Mouse (Mus musculus): ENCODE measurements around the gene Lgals3bp. TPM values are rescaled to one million over a fixed set of nuclear protein-coding genes. Genes with fewer than 3 reads are reported as not detected.

The Lgals3bp gene
- total RNA-seq, 1 experiment = 1.5 TPM

DNA sequence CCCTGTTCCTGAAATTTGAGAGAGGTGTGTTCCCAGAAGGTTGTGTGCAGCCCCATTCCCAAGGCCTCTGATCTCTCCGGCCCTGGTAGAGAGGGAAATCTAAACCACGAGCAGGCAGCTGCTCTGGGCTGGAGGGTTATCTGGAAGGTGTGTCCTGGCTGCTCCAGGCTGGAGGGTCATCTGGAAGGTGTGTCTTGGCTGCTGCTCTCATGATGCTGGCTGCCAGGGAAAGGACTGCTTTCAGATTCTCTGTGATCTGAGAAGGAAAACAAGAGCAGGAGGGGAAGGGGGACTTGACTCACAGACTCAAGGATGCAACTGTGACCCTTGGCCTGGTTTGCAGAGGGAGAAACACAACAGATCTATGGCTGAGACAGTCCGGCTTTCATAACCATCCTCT, 35.8 kb downstream of the Lgals3bp start:
- in situ Hi-C loops (cut with MboI; ENCODE audit: low sequenced_read_pairs in 2 of 2, unreplicated experiment in 2 of 2) = no loop called here
- Histone ChIP-seq H3K9me3 (ENCODE audit: control insufficient read depth, insufficient read depth, low read depth, low read length) (no peaks in the 10 kb centered on the region), H3K4me1 (ENCODE audit: control insufficient read depth in 2 of 2, insufficient read depth in 2 of 2, low read length in 2 of 2, poor library complexity in 1 of 2) (peaks cover 1 to 6% of the 10 kb centered on the region in 2 experiments; a peak in 1 of 4 replicates), H3K36me3 (ENCODE audit: control insufficient read depth, insufficient read depth, low read length, poor library complexity, severe bottlenecking) (no peaks in the 10 kb centered on the region), H3K27ac (ENCODE audit: insufficient read depth, low read depth, low read length, poor library complexity, severe bottlenecking) (no peak overlapping the region), H3K9ac (ENCODE audit: insufficient read depth, low read depth, low read length, poor library complexity, severe bottlenecking) (no peak overlapping the region), H3K4me3 (ENCODE audit: insufficient read depth in 1 of 2, low read depth in 1 of 2, low read length in 2 of 2, poor library complexity in 1 of 2, severe bottlenecking in 1 of 2) (no peak overlapping the region)
- no peak for DNase-seq (ENCODE audit: low read depth, low spot score)
- no peak for TF ChIP-seq CHD2 (IDR thresholded peaks at IDR 0.05; ENCODE audit: low read depth, low read length)
- no peak for TF ChIP-seq ZNF384 (IDR thresholded peaks at IDR 0.05; ENCODE audit: low read depth, low read length)
- no peak for TF ChIP-seq MAFK (IDR thresholded peaks at IDR 0.05; ENCODE audit: insufficient read depth, low read depth, low read length)
- no peak for TF ChIP-seq ZC3H11A (IDR thresholded peaks at IDR 0.05; ENCODE audit: borderline replicate concordance, low read depth, low read length)
- TF ChIP-seq HCFC1 (IDR thresholded peaks at IDR 0.05; ENCODE audit: borderline replicate concordance, insufficient read depth, low read length) = no peak

DNA sequence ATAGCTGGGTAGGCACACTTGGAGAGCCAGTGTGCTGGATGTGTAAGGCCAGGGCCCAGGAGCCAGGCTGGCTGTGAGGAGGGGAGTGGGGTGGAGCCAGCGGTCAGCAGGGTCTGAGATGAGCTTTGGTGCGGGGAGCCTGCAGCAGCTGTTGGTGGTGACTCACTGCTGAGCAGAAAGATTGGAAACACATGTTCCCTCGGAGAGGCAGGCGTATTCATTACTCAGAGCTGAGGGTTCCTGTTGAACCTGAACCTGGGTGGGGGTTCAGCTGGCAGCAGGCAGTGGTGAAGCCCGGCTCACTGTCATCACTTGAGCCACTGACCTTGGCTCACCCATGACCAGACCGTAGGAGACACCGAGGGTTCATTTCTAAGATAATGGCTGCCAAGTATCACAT, 36.7 kb downstream of the Lgals3bp start:
- no peak overlapping the region for H3K27ac ChIP-seq (ENCODE audit: insufficient read depth, low read depth, low read length, poor library complexity, severe bottlenecking)
- peaks cover 1 to 15% of the 10 kb centered on the region in 2 experiments; a peak in 1 of 4 replicates for H3K4me1 ChIP-seq (ENCODE audit: control insufficient read depth in 2 of 2, insufficient read depth in 2 of 2, low read length in 2 of 2, poor library complexity in 1 of 2)
- no peaks in the 10 kb centered on the region for H3K36me3 ChIP-seq (ENCODE audit: control insufficient read depth, insufficient read depth, low read length, poor library complexity, severe bottlenecking)
- in situ Hi-C loops (cut with MboI; ENCODE audit: low sequenced_read_pairs in 2 of 2, unreplicated experiment in 2 of 2) = no loop called here
- H3K4me3 ChIP-seq (ENCODE audit: insufficient read depth in 1 of 2, low read depth in 1 of 2, low read length in 2 of 2, poor library complexity in 1 of 2, severe bottlenecking in 1 of 2) = no peak overlapping the region
- TF ChIP-seq MAFK (IDR thresholded peaks at IDR 0.05; ENCODE audit: insufficient read depth, low read depth, low read length) = no peak
- no peak for TF ChIP-seq ZC3H11A (IDR thresholded peaks at IDR 0.05; ENCODE audit: borderline replicate concordance, low read depth, low read length)
- no peak for TF ChIP-seq ZNF384 (IDR thresholded peaks at IDR 0.05; ENCODE audit: low read depth, low read length)
- TF ChIP-seq CHD2 (IDR thresholded peaks at IDR 0.05; ENCODE audit: low read depth, low read length) = no peak
- no peaks in the 10 kb centered on the region for H3K9me3 ChIP-seq (ENCODE audit: control insufficient read depth, insufficient read depth, low read depth, low read length)
- H3K9ac ChIP-seq (ENCODE audit: insufficient read depth, low read depth, low read length, poor library complexity, severe bottlenecking) = no peak overlapping the region
- no peak for DNase-seq (ENCODE audit: low read depth, low spot score)

DNA sequence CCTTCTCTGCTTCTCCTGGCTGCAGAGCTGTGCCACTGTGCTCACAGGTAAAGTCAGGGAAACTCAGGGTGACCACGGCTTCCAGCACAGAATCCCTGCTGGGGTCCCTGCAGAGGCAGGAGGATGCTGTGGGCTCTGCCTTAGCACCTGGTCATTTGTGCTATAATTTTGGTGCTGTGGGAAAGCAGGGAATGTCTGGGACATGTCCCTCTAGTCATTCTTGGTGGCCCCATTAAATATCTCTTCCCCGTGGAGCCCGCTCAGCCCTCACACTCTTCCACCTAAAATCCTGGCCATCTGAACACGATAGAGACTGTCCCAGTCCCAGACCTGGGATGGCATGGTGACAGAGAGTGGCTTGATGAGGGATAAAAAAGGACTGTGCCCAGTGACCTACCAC, 37.9 kb downstream of the Lgals3bp start:
- in situ Hi-C loops (cut with MboI; ENCODE audit: low sequenced_read_pairs in 2 of 2, unreplicated experiment in 2 of 2) = no loop called here
- Histone ChIP-seq H3K9me3 (ENCODE audit: control insufficient read depth, insufficient read depth, low read depth, low read length) (no peaks in the 10 kb centered on the region), H3K4me1 (ENCODE audit: control insufficient read depth in 2 of 2, insufficient read depth in 2 of 2, low read length in 2 of 2, poor library complexity in 1 of 2) (peaks cover 1 to 15% of the 10 kb centered on the region in 2 experiments; a peak in 1 of 4 replicates), H3K4me3 (ENCODE audit: insufficient read depth in 1 of 2, low read depth in 1 of 2, low read length in 2 of 2, poor library complexity in 1 of 2, severe bottlenecking in 1 of 2) (no peak overlapping the region), H3K36me3 (ENCODE audit: control insufficient read depth, insufficient read depth, low read length, poor library complexity, severe bottlenecking) (no peaks in the 10 kb centered on the region), H3K9ac (ENCODE audit: insufficient read depth, low read depth, low read length, poor library complexity, severe bottlenecking) (no peak overlapping the region), H3K27ac (ENCODE audit: insufficient read depth, low read depth, low read length, poor library complexity, severe bottlenecking) (no peak overlapping the region)
- no peak for TF ChIP-seq MAFK (IDR thresholded peaks at IDR 0.05; ENCODE audit: insufficient read depth, low read depth, low read length)
- TF ChIP-seq ZC3H11A (IDR thresholded peaks at IDR 0.05; ENCODE audit: borderline replicate concordance, low read depth, low read length) = no peak
- TF ChIP-seq ZNF384 (IDR thresholded peaks at IDR 0.05; ENCODE audit: low read depth, low read length) = no peak
- no peak for TF ChIP-seq HCFC1 (IDR thresholded peaks at IDR 0.05; ENCODE audit: borderline replicate concordance, insufficient read depth, low read length)
- no peak for TF ChIP-seq CHD2 (IDR thresholded peaks at IDR 0.05; ENCODE audit: low read depth, low read length)
- DNase-seq (ENCODE audit: low read depth, low spot score) = no peak

DNA sequence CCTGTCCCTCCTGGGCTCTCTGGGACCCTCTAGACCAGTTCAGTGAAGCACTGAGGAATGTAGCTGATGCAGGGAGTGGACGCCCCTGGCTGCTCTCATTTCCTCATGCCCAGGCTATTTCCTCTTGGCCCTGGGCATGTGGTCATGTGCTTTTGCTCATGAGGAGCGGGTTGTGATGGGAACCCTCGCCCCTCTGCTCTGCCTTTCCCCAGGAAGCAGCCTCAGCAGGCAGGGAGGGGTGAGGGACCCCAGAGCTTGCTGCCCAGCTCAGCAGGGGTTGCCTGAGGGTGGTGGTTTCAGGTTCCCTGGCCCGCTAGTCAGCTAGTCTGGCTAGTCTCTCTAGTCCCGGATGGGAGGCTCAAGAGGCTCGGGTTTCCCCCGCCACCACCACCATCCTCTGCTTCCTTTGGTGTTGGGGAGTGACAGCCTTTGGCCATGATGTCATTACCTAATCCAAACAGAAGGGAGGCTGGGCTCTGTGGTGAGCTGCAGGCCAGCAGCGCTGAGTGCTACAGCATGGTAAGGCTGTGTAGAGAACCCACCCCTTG, 38.8 kb downstream of the Lgals3bp start:
- no peak overlapping the region for H3K9ac ChIP-seq (ENCODE audit: insufficient read depth, low read depth, low read length, poor library complexity, severe bottlenecking)
- no peak for TF ChIP-seq ZNF384 (IDR thresholded peaks at IDR 0.05; ENCODE audit: low read depth, low read length)
- no peak for TF ChIP-seq HCFC1 (IDR thresholded peaks at IDR 0.05; ENCODE audit: borderline replicate concordance, insufficient read depth, low read length)
- no peak for TF ChIP-seq CHD2 (IDR thresholded peaks at IDR 0.05; ENCODE audit: low read depth, low read length)
- TF ChIP-seq ZC3H11A (IDR thresholded peaks at IDR 0.05; ENCODE audit: borderline replicate concordance, low read depth, low read length) = no peak
- no peak for TF ChIP-seq MAFK (IDR thresholded peaks at IDR 0.05; ENCODE audit: insufficient read depth, low read depth, low read length)
- in situ Hi-C loops (cut with MboI; ENCODE audit: low sequenced_read_pairs in 2 of 2, unreplicated experiment in 2 of 2) = no loop called here
- H3K9me3 ChIP-seq (ENCODE audit: control insufficient read depth, insufficient read depth, low read depth, low read length) = no peaks in the 10 kb centered on the region
- H3K4me1 ChIP-seq (ENCODE audit: control insufficient read depth in 2 of 2, insufficient read depth in 2 of 2, low read length in 2 of 2, poor library complexity in 1 of 2) = peaks cover 1 to 15% of the 10 kb centered on the region in 2 experiments; a peak in 1 of 4 replicates
- no peaks in the 10 kb centered on the region for H3K36me3 ChIP-seq (ENCODE audit: control insufficient read depth, insufficient read depth, low read length, poor library complexity, severe bottlenecking)
- H3K4me3 ChIP-seq (ENCODE audit: insufficient read depth in 1 of 2, low read depth in 1 of 2, low read length in 2 of 2, poor library complexity in 1 of 2, severe bottlenecking in 1 of 2) = no peak overlapping the region
- DNase-seq (ENCODE audit: low read depth, low spot score) = no peak
- no peak overlapping the region for H3K27ac ChIP-seq (ENCODE audit: insufficient read depth, low read depth, low read length, poor library complexity, severe bottlenecking)

Measured in ES-E14 (cell line).